Mouse (Mus musculus) left cerebral cortex, postnatal 10 days (tissue): ENCODE data around the gene Sept4. TPM values are rescaled to one million over a fixed set of nuclear protein-coding genes. Genes with fewer than 3 reads are reported as not detected.

Source experiments
- DNase-seq, 2 experiments: peaks; one replicate each; pipeline ENCODE4 v3.0.0; 2021 to 2022; ENCODE audit warnings: low spot score in 2 of 2, mixed read lengths in 1 of 2; ENCODE audit errors: extremely low spot score in 1 of 2
- intact Hi-C: fragments of 180-260 bp; cut with DNase I; formaldehyde crosslinking; loops from one replicate; pipeline ENCODE4 v1.15.1; 2025
- total RNA-seq, 2 experiments: library from RNA; stranded (reverse); gene quantifications; 2 replicates each; pipeline ENCODE4 v1.2.3; 2021

Sept4 gene
- total RNA-seq, 2 experiments from 2014 or later = 55.2 to 58.6 TPM

DNA sequence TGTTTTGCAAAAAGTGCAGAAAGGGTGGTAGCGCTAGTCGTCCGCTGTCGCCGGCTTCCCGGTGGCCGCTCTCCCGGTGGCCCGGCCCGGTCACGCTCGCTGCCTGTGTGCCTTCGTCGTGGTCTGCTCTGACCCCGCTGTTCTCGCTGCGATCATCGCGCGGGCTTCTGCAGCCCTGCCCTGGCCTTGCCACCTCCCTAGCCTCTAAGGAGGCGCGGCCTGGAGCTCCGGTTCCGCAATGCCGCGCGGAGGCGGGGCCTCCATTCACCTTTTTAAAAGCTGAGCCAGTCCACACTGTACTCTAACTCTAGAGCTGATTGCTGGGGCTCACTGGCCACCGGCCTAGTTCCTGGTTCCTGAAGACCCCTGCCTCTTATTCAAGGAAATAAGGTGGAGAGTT is 70.5 kb downstream of the Sept4 start:
- intact Hi-C loops = no loop called here
- DNase-seq = peak in 1 of 2 experiments; percentile 70

Other genes with a start within 250 kb of the Sept4 start
- 100 to 1,000 TPM; 173 to 181 TPM for gene Ppm1e, start 209.9 kb upstream of the Sept4 start, total RNA-seq
- 1 to 10 TPM; 3.4 to 4.8 TPM for gene Rad51c, start 163.9 kb upstream of the Sept4 start, total RNA-seq
- gene Tex14, start 163.8 kb upstream of the Sept4 start, total RNA-seq = under 1 TPM; 0.36 to 0.56 TPM
- gene Gm11492, start 2.2 kb upstream of the Sept4 start, total RNA-seq = not detected
- 10 to 100 TPM; 82.6 to 90.3 TPM for gene Mtmr4, start 23.3 kb downstream of the Sept4 start, total RNA-seq
- gene Hsf5, start 48.3 kb downstream of the Sept4 start, total RNA-seq = under 1 TPM; 0.24 to 0.56 TPM
- 1 to 10 TPM; 2.3 to 3.2 TPM for gene Rnf43, start 93.8 kb downstream of the Sept4 start, total RNA-seq
- gene Supt4a, start 168.6 kb downstream of the Sept4 start, total RNA-seq = 10 to 100 TPM; 48.5 to 57.1 TPM
- gene Tspoap1, start 191.6 kb downstream of the Sept4 start, total RNA-seq = 100 to 1,000 TPM; 148 to 150 TPM
- not detected for gene Mpo, start 224.7 kb downstream of the Sept4 start, total RNA-seq